Mouse (Mus musculus): Measurements from ENCODE around the gene Trpv5. TPM values are rescaled to one million over a fixed set of nuclear protein-coding genes. Genes with fewer than 3 reads are reported as not detected.

Gene Trpv5
- total RNA-seq, 2 experiments from 2014 or later = not detected

- H3K27ac ChIP-seq = peak within 1 kb of the TSS; percentile 96
- H3K4me3 ChIP-seq = peak within 1 kb of the TSS; percentile 85
- peak; percentile 69 to 74 for DNase-seq (ENCODE audit: extremely low spot score in 1 of 2, low spot score in 2 of 2)
- intact Hi-C loops (cut with DNase I) = loop anchor here (2.0 to 10.0 kb wide), 3 partner anchors 154 to 980 kb away; no protein-coding TSS in a partner anchor
- TF ChIP-seq CTCF (IDR thresholded peaks at IDR 0.05) = no peak
Observed at GRCm38 (mm10) chr6:41605061-41605793, 75.3 kb downstream of the Trpv5 start, which contains the start of gene Ephb6. TSS of gene Ephb6 (plus strand) at chr6:41605482.

GRCm38 (mm10) chr6:41604401-41605050, 76.0 kb downstream of the Trpv5 start:
- peak; percentile 71 for TF ChIP-seq CTCF (IDR thresholded peaks at IDR 0.05)
- no peak for DNase-seq (ENCODE audit: extremely low spot score in 1 of 2, low spot score in 2 of 2)
- H3K27ac ChIP-seq = peak overlapping the region; percentile 96
- peak overlapping the region; percentile 85 for H3K4me3 ChIP-seq
- intact Hi-C loops (cut with DNase I) = loop anchor here (1.0 to 10.0 kb wide), 4 partner anchors 154 to 980 kb away; no protein-coding TSS in a partner anchor

Other genes starting within 250 kb of the Trpv5 start
- gene Gm10334, start 234.6 kb downstream of the Trpv5 start, total RNA-seq (2021) = under 1 TPM; 0.56 to 0.68 TPM
- not detected for gene Prss1, start 221.8 kb downstream of the Trpv5 start, total RNA-seq (2021)
- gene Prss2, start 159.0 kb downstream of the Trpv5 start, total RNA-seq (2021) = not detected
- gene Ephb6, start 75.3 kb downstream of the Trpv5 start, total RNA-seq (2021) = 100 to 1,000 TPM; 118 to 130 TPM
- 1 to 10 TPM; 1.9 to 2.5 TPM for gene Trpv6, start 44.4 kb downstream of the Trpv5 start, total RNA-seq (2021)
- not detected for gene Llcfc1, start 3.7 kb upstream of the Trpv5 start, total RNA-seq (2021)
- not detected for gene Kel, start 23.6 kb upstream of the Trpv5 start, total RNA-seq (2021)
- gene Olfr459, start 94.4 kb upstream of the Trpv5 start, total RNA-seq (2021) = not detected
- not detected for gene Pip, start 166.8 kb upstream of the Trpv5 start, total RNA-seq (2021)
- gene Sval2, start 172.2 kb upstream of the Trpv5 start, total RNA-seq (2021) = not detected